Mouse (Mus musculus) neural tube, embryonic 14.5 days (tissue): ENCODE results near the gene Sbk3. TPM values are rescaled to one million over a fixed set of nuclear protein-coding genes. Genes with fewer than 3 reads are reported as not detected.
"Not testable (repeated sequence)": the region's sequence is repeated elsewhere in the genome, so short reads cannot be mapped to it uniquely, and the experiment has no call there.

Experiments used
- ATAC-seq: fragments of 200-750 bp; cut with Nextera tagmentation; 2 replicates; pipeline ENCODE4 v1.8.0; 2017; ENCODE audit warnings: low read depth, mild to moderate bottlenecking, moderate TSS enrichment, moderate library complexity
- H3K27ac ChIP-seq: fragments of 300-500 bp; sonication (generic); 2 replicates; pipeline ENCODE4 v1.5.1; 2014; ENCODE audit warnings: low read depth, mild to moderate bottlenecking, control low read depth, low read length, moderate library complexity, mixed read lengths
- H3K27me3 ChIP-seq: fragments of 300-500 bp; sonication (generic); 2 replicates; pipeline ENCODE4 v1.6.1; 2014; ENCODE audit warnings: low read length; ENCODE audit not compliant: control insufficient read depth, insufficient read depth
- H3K36me3 ChIP-seq: fragments of 300-500 bp; sonication (generic); 2 replicates; pipeline ENCODE4 v1.6.1; 2014; ENCODE audit warnings: low read length, mixed read lengths; ENCODE audit not compliant: control insufficient read depth, insufficient read depth
- H3K4me1 ChIP-seq: fragments of 300-500 bp; sonication (generic); 2 replicates; pipeline ENCODE4 v1.6.1; 2014; ENCODE audit warnings: low read length; ENCODE audit not compliant: control insufficient read depth, insufficient read depth
- H3K4me2 ChIP-seq: fragments of 300-500 bp; sonication (generic); 2 replicates; pipeline ENCODE4 v1.6.1; 2014; ENCODE audit warnings: mild to moderate bottlenecking, low read depth, low read length, control low read depth
- H3K4me3 ChIP-seq: fragments of 300-500 bp; sonication (generic); 2 replicates; pipeline ENCODE4 v1.5.1; 2014; ENCODE audit warnings: low read depth, low read length, control low read depth, mixed read lengths
- H3K9ac ChIP-seq: fragments of 300-500 bp; sonication (generic); replicated peaks from 2 replicates; pipeline ENCODE4 v1.6.1; 2014; ENCODE audit warnings: low read depth, mild to moderate bottlenecking, control low read depth, low read length, mixed read lengths
- H3K9me3 ChIP-seq: fragments of 300-500 bp; sonication (generic); 2 replicates; pipeline ENCODE4 v1.6.1; 2016; ENCODE audit warnings: low read length; ENCODE audit not compliant: control insufficient read depth
- WGBS: fragments of 180-500 bp; shearing (Covaris S2); extraction: QIAGEN DNeasy Blood & Tissue Kit; methylation state at CpG from one replicate; pipeline ENCODE4 v1.1.7; 2014; 5-methylcytosine and 5-hydroxymethylcytosine counted together
- polyA plus RNA-seq: library from polyadenylated mRNA; unstranded; fragments of >200 nt; fragmentation: Nextera tagmentation; extraction: Ambion mirVana; gene quantifications from 2 replicates; pipeline ENCODE4 v1.2.1, GENCODE M21; 2014

The Sbk3 gene
- polyA plus RNA-seq, 1 experiment from 2014 or later: 0.75 TPM

DNA sequence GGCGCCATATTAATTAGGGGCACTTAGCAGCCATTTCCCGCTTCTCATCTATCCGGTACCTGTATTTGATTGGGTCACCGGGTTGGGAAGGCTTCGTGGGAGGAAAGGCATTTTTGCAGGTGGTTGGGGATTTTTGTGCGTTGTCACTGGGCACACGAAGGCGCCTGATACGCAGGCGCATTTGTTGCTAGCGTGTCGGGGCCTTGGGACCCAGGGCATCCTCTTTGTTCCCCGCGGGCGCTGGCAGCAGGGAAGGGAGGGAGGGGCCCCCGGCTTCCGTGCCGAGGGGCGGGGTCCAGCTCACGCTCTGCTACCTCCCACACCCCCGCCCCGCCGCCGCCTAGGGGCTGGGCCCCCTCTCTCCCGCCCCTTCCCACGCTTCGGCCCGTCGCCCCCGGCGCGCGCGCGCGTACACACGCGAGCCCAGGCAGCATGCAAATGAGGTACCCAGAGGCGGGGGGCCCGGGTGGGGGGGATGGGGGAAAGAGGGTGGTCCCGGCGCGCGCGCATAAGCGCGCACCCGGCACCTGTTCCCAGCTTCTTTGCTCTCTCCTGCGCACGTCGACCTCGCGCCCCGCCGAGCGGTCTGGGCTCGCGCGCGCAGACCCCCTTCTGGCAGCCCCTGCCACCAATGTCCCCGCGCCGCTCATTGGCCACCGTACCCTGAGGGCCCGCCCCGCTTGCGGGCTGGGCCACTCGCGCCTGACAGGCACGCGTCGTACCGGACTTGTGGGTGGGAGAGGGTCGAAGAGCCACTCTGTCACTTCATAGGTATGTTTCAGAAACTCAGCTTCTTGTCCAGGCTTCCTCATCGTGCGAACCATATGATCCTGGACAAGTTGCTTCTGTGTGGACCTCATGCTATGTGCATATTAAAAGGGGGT is 44.4 kb upstream of the Sbk3 start, which contains the start of gene Gm44973:
Gene Gm44973 (plus strand): TSS at position 379 of the 884 bp plus-strand sequence.
- Histone ChIP-seq H3K36me3 (peaks cover 16% of the 10 kb centered on the region), H3K4me1 (no peaks in the 10 kb centered on the region), H3K4me3 (peak within 1 kb of the TSS; percentile 58), H3K27ac (peak within 1 kb of the TSS; percentile 98), H3K27me3 (no peaks in the 10 kb centered on the region), H3K9me3 (no peaks in the 10 kb centered on the region), H3K9ac (peak within 1 kb of the TSS; percentile 70), H3K4me2 (peak within 1 kb of the TSS; percentile 46)
- ATAC-seq: peak; percentile 77
- WGBS: under 1% methylated on average over 41 of the region's 76 CpGs

DNA sequence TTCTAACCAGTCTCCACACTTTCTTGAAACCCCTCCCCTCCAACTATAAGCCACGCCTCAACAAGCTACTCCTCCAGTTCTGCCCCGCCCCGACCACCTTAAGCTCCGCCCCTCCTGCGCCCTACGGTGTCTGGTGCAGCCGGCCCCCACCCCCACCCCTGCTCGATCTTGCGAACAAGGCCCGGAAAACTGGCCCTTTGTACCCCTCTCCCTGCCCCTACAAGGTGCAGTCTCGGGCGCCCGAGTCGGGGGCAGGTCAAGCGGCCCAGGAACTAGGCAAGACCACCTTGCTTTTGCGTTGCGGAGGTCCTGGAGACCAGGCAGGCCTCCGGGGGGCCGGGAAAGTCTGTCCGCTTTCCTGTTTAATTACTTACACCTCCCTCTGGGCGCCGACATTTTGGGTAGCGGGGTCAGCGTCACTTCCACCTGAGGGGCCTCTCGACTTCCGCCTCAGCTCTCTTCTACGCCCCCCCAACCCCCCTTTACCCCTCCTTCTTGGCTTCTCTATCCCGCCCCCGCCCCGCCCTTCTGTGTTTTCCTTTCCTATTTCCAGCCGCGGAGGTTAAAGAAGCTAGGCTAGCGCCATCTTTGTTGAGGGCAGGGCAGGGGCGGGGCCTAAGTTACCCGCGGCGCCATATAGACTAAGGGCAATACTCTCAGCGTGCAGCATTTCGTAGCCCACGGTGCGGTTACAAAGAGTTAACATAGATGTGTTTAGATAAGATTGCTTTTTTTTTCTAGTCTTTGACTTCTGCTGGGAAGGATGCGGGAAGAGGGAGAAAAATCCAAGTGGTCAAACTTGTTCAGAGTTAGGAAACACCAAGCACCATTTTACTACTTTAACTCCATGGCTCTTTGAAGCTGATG is 43.5 kb upstream of the Sbk3 start, which contains the start of the genes Zfp524 and Fiz1:
Gene Zfp524 (plus strand): TSS at position 165 of the 867 bp plus-strand sequence.
Gene Fiz1 (minus strand): TSS at position 447 of the 867 bp plus-strand sequence.
- peak within 1 kb of the TSS; percentile 46 for H3K4me2 ChIP-seq
- no peaks in the 10 kb centered on the region for H3K4me1 ChIP-seq
- no peaks in the 10 kb centered on the region for H3K27me3 ChIP-seq
- peak; percentile 81 for ATAC-seq
- H3K9me3 ChIP-seq: no peaks in the 10 kb centered on the region
- H3K36me3 ChIP-seq: peaks cover 20% of the 10 kb centered on the region
- H3K27ac ChIP-seq: peak within 1 kb of the TSS; percentile 98
- peak within 1 kb of the TSS; percentile 70 for H3K9ac ChIP-seq
- under 1% methylated on average over 42 of the region's 42 CpGs for WGBS
- peak within 1 kb of the TSS; percentile 58 for H3K4me3 ChIP-seq

GRCm38 (mm10) chr7:5012681-5013513 is 41.9 kb upstream of the Sbk3 start:
- no peak overlapping the region for H3K4me3 ChIP-seq
- no peak overlapping the region for H3K27ac ChIP-seq
- no peaks in the 10 kb centered on the region for H3K9me3 ChIP-seq
- ATAC-seq: no peak
- no peaks in the 10 kb centered on the region for H3K27me3 ChIP-seq
- no peaks in the 10 kb centered on the region for H3K4me1 ChIP-seq
- no peak overlapping the region for H3K9ac ChIP-seq
- H3K4me2 ChIP-seq: no peak overlapping the region
- WGBS: 93% methylated on average over 27 of the region's 27 CpGs
- peaks cover 32% of the 10 kb centered on the region for H3K36me3 ChIP-seq

- no peak for ATAC-seq
- WGBS: 97% methylated on average over 26 of the region's 26 CpGs
- H3K4me1 ChIP-seq: no peaks in the 10 kb centered on the region
- no peak overlapping the region for H3K4me3 ChIP-seq
- H3K27me3 ChIP-seq: no peaks in the 10 kb centered on the region
- H3K4me2 ChIP-seq: no peak overlapping the region
- no peak overlapping the region for H3K9ac ChIP-seq
- peaks cover 40% of the 10 kb centered on the region for H3K36me3 ChIP-seq
- H3K27ac ChIP-seq: no peak overlapping the region
- no peaks in the 10 kb centered on the region for H3K9me3 ChIP-seq
Observed at GRCm38 (mm10) chr7:5008229-5008628, 37.3 kb upstream of the Sbk3 start.

DNA sequence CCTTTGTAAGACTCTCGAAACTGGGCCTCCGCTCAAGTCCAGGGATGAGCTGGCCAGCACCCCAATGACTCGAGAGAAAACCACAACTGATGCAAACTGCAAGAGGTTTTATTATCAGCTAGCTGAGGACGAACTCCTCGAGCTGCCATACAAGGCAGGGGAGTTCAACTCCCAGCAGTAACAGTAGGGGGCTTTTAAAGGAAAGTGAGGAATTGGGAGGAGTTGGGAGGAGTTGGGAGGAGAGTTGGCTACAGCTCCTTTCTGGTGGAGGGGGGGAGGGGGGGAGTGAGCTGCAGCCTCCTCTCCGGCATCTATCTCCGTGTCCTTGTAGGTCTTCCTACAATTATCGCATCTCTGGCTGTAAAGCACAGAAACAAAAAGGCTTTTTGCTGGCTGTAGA is 31.9 kb upstream of the Sbk3 start:
- not testable (repeated sequence) for H3K36me3 ChIP-seq, H3K4me1 ChIP-seq, H3K9ac ChIP-seq, H3K4me3 ChIP-seq, H3K27ac ChIP-seq, ATAC-seq, H3K27me3 ChIP-seq, H3K9me3 ChIP-seq, H3K4me2 ChIP-seq
- 65% methylated on average over 8 of the region's 8 CpGs for WGBS

- H3K36me3 ChIP-seq: no peaks in the 10 kb centered on the region
- no peak overlapping the region for H3K27ac ChIP-seq
- H3K9me3 ChIP-seq: no peaks in the 10 kb centered on the region
- H3K4me1 ChIP-seq: peaks cover 10% of the 10 kb centered on the region
- no peak overlapping the region for H3K9ac ChIP-seq
- no peaks in the 10 kb centered on the region for H3K27me3 ChIP-seq
- WGBS: 75% methylated on average over 2 of the region's 2 CpGs
- no peak overlapping the region for H3K4me3 ChIP-seq
- no peak for ATAC-seq
- H3K4me2 ChIP-seq: no peak overlapping the region
Observed at GRCm38 (mm10) chr7:4999876-5000275, 28.9 kb upstream of the Sbk3 start.

DNA sequence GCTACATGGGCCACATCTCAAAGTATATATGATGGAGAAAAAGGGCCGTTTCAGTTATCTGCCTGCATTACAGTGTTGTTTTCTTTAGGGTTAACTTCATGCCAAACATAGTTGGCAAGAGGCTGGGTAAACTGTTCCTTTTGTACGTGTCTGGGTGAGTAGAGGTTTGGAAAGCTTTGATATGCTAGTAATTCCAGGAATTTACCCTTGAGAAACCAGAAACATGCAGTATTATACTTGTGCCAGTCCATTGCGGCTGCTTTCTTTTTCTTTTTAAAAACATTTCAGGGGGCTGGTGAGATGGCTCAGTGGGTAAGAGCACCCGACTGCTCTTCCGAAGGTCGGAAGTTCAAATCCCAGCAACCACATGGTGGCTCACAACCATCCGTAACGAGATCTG is 26.0 kb upstream of the Sbk3 start:
- WGBS: 69% methylated on average over 6 of the region's 8 CpGs
- no peak overlapping the region; the same call in 1 of the 2 replicates for H3K27ac ChIP-seq
- H3K9ac ChIP-seq: peak overlapping the region; percentile 78; the same call in 1 of the 2 replicates
- ATAC-seq: no peak
- peak overlapping the region; percentile 69 for H3K4me3 ChIP-seq
- peak overlapping the region; percentile 69 for H3K4me2 ChIP-seq
- peaks cover 14% of the 10 kb centered on the region for H3K36me3 ChIP-seq
- no peaks in the 10 kb centered on the region for H3K9me3 ChIP-seq
- peaks cover 26% of the 10 kb centered on the region for H3K4me1 ChIP-seq
- H3K27me3 ChIP-seq: no peaks in the 10 kb centered on the region
